In the genomic region with DNA sequence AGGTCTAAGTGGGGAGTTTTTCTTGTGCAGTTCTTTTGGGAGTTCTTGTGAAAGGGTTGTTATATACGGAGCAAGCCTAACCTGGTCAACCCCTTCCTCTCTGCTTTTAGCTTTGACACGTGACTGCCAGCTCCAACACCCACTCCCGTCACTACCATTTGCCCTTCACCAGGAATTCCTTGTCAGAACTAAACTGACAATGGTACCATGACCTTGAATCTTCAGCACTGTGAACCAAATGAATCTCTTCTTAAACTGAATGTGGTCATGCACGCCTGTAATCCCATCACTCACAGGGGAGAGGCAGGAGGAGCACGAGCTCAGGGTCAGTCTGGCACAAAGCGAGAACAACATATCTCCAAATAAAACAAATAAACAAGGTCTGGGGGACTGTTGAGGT, we compare ENCODE assay signal across 14 mouse cellular contexts. TPM values are rescaled to one million over a fixed set of nuclear protein-coding genes. Genes with fewer than 3 reads are reported as not detected.
"Had no signal": no experiment of that assay in that cellular context is flagged by ENCODE, and none has a peak within 500 bp of the region (broad histone marks: within the 10 kb centered on the region; RNA-seq: fewer than 3 reads in every experiment).

No protein-coding gene starts in this region.

- DNase-seq: left cerebral cortex, postnatal 4 days; liver; liver, embryonic 13.5 days; liver, postnatal 0 days; lung, adult 18-20 months; lung, adult 2 months; lung, embryonic 14.5 days; lung, postnatal 10 days; lung, postnatal 14 days; lung, postnatal 36 days; lung, postnatal 4 days; midbrain, embryonic 14.5 days had no signal

RNA-seq across cellular contexts. Expression of gene Lyve1, which starts 4.1 kb away (rescaled TPM):
- total RNA-seq: megakaryocyte-erythroid progenitor cell, adult 5-6 weeks; monocyte, adult 5-6 weeks had no signal
